Mouse (Mus musculus): ENCODE measurements around the gene D10Jhu81e.

GRCm38 (mm10) chr10:78214371-78214770, 44.8 kb upstream of the D10Jhu81e start:
- TF ChIP-seq GATA1 (IDR thresholded peaks at IDR 0.05; ENCODE audit: low read length) (no peak), TAL1 (IDR thresholded peaks at IDR 0.05; ENCODE audit: low read length) (no peak)
